Mouse (Mus musculus) liver, embryonic 11.5 days (tissue): ENCODE results near the gene Nup160. TPM values are rescaled to one million over a fixed set of nuclear protein-coding genes. Genes with fewer than 3 reads are reported as not detected.

Experiments used
- ATAC-seq: fragments of 200-750 bp; cut with Nextera tagmentation; replicated peaks from 2 replicates; pipeline ENCODE4 v1.8.0; 2017; ENCODE audit warnings: moderate number of reproducible peaks, mild to moderate bottlenecking, moderate TSS enrichment, moderate library complexity; ENCODE audit not compliant: low FRiP score
- DNase-seq: peaks from one replicate; pipeline ENCODE4 v3.0.0-alpha.2; 2017; ENCODE audit warnings: low spot score
- H3K27ac ChIP-seq: fragments of 300-500 bp; sonication (generic); 2 replicates; pipeline ENCODE4 v1.5.1; 2014; ENCODE audit warnings: mild to moderate bottlenecking, low read depth, low read length, control low read depth
- H3K27me3 ChIP-seq: fragments of 300-500 bp; sonication (generic); replicated peaks from 2 replicates; pipeline ENCODE4 v1.6.1; 2014; ENCODE audit warnings: low read length, mixed read lengths; ENCODE audit not compliant: control insufficient read depth, insufficient read depth
- H3K36me3 ChIP-seq: fragments of 300-500 bp; sonication (generic); 2 replicates; pipeline ENCODE4 v1.6.1; 2014; ENCODE audit warnings: mild to moderate bottlenecking, low read length, moderate library complexity, mixed read lengths; ENCODE audit not compliant: control insufficient read depth, insufficient read depth
- H3K4me1 ChIP-seq: fragments of 300-500 bp; sonication (generic); replicated peaks from 2 replicates; pipeline ENCODE4 v1.6.1; 2014; ENCODE audit warnings: low read length, mixed read lengths; ENCODE audit not compliant: control insufficient read depth, insufficient read depth
- H3K4me2 ChIP-seq: fragments of 300-500 bp; sonication (generic); 2 replicates; pipeline ENCODE4 v1.6.1; 2014; ENCODE audit warnings: mild to moderate bottlenecking, control low read depth, moderate library complexity
- H3K4me3 ChIP-seq: fragments of 300-500 bp; sonication (generic); 2 replicates; pipeline ENCODE4 v1.5.1; 2014; ENCODE audit warnings: low read depth, low read length, control low read depth
- H3K9ac ChIP-seq: fragments of 300-500 bp; sonication (generic); 2 replicates; pipeline ENCODE4 v1.6.1; 2014; ENCODE audit warnings: low read depth, low read length, control low read depth
- H3K9me3 ChIP-seq: fragments of 300-500 bp; sonication (generic); 2 replicates; pipeline ENCODE4 v1.6.1; 2016; ENCODE audit warnings: low read length, inconsistent platforms, mixed read lengths; ENCODE audit not compliant: control insufficient read depth
- WGBS: fragments of 180-500 bp; shearing (Covaris S2); extraction: QIAGEN DNeasy Blood & Tissue Kit; methylation state at CpG from one replicate; pipeline ENCODE4 v1.1.7; 2014; 5-methylcytosine and 5-hydroxymethylcytosine counted together
- polyA plus RNA-seq: library from polyadenylated mRNA; unstranded; fragments of >200 nt; fragmentation: Nextera tagmentation; extraction: Ambion mirVana; gene quantifications from 2 replicates; pipeline ENCODE4 v1.2.1, GENCODE M21; 2014

The Nup160 gene
- polyA plus RNA-seq, 1 experiment from 2014 or later, result 88.0 TPM

DNA sequence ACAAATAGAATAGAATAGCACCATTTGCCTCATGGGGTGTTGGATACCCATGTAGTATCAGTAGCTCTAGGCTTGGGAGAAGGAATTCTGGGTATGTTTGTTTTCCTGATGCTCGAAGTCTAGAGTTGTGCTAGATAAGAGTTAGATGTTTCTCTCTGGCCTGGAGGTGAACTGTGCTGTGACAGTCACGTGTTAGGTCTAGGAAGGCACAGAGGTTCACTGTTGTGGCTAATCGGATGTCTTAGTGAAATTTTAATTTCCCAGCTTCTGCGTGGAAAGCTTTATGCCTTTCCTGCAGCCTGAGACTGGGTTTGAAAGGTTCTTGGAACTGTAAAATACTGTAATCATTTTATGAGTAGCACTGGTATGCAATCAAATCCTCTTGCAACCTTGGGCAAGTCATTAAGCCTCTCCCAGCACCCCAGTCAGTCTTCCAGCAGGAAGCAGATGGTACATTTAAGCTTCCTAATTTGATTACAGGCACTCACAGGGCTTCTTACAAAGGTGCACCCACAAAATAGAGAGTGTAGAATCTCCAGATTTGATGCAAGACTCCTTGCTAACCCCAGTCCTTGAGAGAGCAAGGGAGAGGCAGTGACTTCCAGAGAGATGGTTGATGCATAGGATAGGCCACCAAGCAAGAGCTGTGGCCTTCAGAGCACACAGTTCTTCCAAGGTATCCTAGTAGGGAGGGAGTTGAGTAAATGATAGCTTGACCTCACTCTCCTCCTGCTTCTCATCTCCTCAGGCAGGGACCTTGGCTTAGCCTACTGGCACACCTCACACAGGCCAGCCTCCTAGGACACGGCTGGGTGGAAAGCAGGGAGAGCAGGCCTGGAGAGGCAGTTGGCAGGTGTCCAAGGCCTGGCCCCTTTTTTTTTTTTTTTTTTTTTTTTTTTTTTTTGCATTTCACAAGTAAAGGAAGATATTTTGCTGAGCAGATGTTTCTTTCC, 37.0 kb upstream of the Nup160 start:
- DNase-seq (no peak), ATAC-seq (no peak)
- H3K9me3 ChIP-seq, result no peaks in the 10 kb centered on the region
- H3K36me3 ChIP-seq, result no peaks in the 10 kb centered on the region
- WGBS, result 58% methylated on average over 5 of the region's 5 CpGs
- no peak overlapping the region for H3K4me3 ChIP-seq
- no peak overlapping the region; the same call in 1 of the 2 replicates for H3K4me2 ChIP-seq
- no peak overlapping the region for H3K9ac ChIP-seq
- H3K27ac ChIP-seq, result no peak overlapping the region
- no peaks in the 10 kb centered on the region for H3K27me3 ChIP-seq
- peaks cover 26% of the 10 kb centered on the region for H3K4me1 ChIP-seq

DNA sequence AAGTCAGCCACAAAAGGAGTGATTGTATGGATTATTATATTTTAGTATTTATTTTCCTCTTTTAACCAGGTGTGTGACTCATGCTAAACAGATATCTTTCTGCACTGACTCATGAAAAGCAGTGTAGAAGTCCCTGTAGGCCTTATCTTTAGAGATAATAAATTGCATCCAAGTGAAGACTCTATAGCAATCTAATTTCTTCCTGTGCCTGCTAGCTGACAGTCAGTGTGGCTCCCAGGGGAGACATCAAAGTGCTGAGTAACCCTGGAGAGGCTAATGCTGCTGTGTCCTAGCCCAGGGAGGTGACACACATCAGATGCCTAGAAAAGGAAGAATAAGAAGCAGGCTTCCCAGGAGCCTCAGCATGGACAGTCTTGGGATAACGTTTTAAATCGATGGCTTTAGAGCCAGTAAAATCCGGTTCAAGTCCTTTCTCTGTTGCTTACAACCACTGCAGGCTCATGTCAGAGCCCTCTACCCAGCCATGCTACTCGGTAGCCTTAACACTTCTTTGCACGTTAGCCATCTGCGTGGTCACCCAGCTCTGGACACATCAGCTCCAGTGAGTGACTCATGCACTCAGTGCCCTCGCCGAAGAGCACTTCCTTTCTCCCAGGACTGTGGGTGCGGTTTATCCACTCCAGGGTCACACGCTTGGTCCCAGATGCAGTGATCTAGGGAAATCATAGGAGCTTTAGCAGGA, 35.9 kb upstream of the Nup160 start:
- WGBS, result 59% methylated on average over 10 of the region's 10 CpGs
- Histone ChIP-seq H3K9me3 (no peaks in the 10 kb centered on the region), H3K4me2 (no peak overlapping the region), H3K4me1 (peaks cover 26% of the 10 kb centered on the region), H3K9ac (no peak overlapping the region), H3K27me3 (no peaks in the 10 kb centered on the region), H3K27ac (no peak overlapping the region), H3K4me3 (no peak overlapping the region), H3K36me3 (no peaks in the 10 kb centered on the region)
- peak; percentile 50 for ATAC-seq
- no peak for DNase-seq

DNA sequence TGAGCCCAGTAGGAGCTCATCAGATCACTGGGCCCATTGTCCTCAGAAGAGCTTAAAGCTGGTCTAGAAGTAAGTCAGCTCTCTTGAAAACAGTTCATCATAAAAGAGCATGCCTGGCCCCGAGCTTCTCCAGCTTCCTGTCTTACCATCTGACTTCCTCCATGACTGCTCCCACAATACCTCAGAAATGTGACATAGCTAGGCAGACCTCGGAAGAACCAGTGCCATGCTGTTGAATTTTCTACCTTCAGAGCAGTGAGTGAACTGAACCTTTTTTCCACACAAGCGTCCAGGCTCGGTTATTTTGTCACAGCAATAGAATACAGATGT, 35.3 kb upstream of the Nup160 start:
- no peak for DNase-seq
- Histone ChIP-seq H3K9me3 (no peaks in the 10 kb centered on the region), H3K4me3 (no peak overlapping the region), H3K4me2 (no peak overlapping the region), H3K36me3 (no peaks in the 10 kb centered on the region), H3K27ac (no peak overlapping the region), H3K9ac (no peak overlapping the region), H3K27me3 (no peaks in the 10 kb centered on the region), H3K4me1 (peaks cover 26% of the 10 kb centered on the region)
- no peak for ATAC-seq
- whole genome bisulfite sequencing, result 70% methylated on average over 4 of the region's 4 CpGs

DNA sequence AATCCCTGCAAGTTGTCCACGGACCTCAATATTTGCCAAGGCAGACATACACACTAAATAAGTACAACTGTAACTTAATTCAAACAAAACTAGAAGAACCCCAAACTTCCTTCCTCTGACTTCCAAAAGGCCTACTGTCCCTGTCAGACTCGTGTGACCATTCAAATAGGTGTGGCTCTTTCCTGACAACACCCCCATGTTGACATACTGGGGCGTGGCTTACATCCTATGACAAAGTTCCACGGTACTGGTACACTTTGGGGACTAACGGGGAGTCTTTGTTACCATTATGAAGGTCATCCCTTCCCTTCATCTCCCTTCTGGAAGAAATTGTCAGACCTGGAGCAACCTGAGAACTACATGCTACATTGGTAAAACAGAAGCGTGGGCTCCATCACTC, 29.9 kb upstream of the Nup160 start:
- no peak overlapping the region for H3K4me3 ChIP-seq
- DNase-seq (no peak), ATAC-seq (no peak)
- no peaks in the 10 kb centered on the region for H3K36me3 ChIP-seq
- no peaks in the 10 kb centered on the region for H3K9me3 ChIP-seq
- H3K4me2 ChIP-seq, result no peak overlapping the region
- no peak overlapping the region for H3K27ac ChIP-seq
- H3K4me1 ChIP-seq, result no peaks in the 10 kb centered on the region
- H3K27me3 ChIP-seq, result no peaks in the 10 kb centered on the region
- H3K9ac ChIP-seq, result no peak overlapping the region
- WGBS, result 70% methylated on average over 6 of the region's 6 CpGs

GRCm38 (mm10) chr2:90649405-90649804, 27.6 kb upstream of the Nup160 start:
- no peak for ATAC-seq
- Histone ChIP-seq H3K36me3 (no peaks in the 10 kb centered on the region), H3K4me1 (no peaks in the 10 kb centered on the region), H3K27ac (no peak overlapping the region), H3K9ac (no peak overlapping the region), H3K27me3 (no peaks in the 10 kb centered on the region), H3K4me3 (no peak overlapping the region), H3K4me2 (no peak overlapping the region), H3K9me3 (no peaks in the 10 kb centered on the region)
- DNase-seq, result no peak
- 87% methylated on average over 3 of the region's 3 CpGs for WGBS

DNA sequence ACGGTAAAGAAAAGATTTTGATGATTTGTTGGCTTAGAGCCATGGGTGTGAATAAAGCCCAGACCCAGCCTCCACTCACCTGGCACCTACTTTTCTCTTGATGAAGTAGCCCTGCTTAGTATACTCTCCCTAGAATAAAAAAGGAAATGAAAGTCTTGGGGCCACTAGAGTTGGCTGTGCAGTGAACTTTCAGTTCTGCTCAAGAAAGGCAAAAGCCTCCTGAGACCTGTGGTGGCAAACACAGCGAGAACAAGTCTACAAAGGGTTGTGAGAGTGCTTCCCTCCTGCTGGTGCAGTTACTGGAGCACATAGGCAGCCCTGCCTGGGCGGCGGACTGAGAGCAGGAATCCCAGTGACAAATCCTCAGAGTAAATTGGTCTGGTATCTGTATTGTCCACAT, 27.1 kb upstream of the Nup160 start:
- Histone ChIP-seq H3K36me3 (no peaks in the 10 kb centered on the region), H3K9me3 (no peaks in the 10 kb centered on the region), H3K27ac (no peak overlapping the region), H3K27me3 (no peaks in the 10 kb centered on the region), H3K4me1 (no peaks in the 10 kb centered on the region), H3K4me2 (no peak overlapping the region), H3K9ac (no peak overlapping the region), H3K4me3 (no peak overlapping the region)
- ATAC-seq (no peak), DNase-seq (no peak)
- WGBS, result 69% methylated on average over 4 of the region's 4 CpGs

DNA sequence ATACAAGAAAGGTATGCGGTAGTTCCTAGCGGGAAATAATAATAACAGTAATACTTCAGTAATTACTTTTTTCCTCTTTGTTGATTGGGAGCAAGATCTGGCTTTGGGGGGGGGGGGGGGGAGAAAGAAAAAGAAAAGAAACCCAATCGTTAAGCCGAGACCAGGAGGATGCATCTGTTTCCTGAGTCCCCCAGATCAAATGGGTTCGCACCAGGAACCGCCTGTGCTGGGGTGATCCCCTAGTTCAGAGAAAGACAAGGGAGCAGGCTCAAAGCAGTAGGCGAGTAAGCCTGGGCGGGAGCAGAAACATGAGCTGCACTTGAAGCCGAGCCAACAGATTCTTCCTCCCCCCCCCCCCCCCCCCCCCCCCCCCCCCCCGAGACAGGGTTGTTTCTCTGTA, 24.9 kb upstream of the Nup160 start:
- H3K36me3 ChIP-seq, result no peaks in the 10 kb centered on the region
- no peak overlapping the region for H3K4me3 ChIP-seq
- H3K27me3 ChIP-seq, result no peaks in the 10 kb centered on the region
- H3K9ac ChIP-seq, result no peak overlapping the region
- no peak for ATAC-seq
- DNase-seq, result no peak
- no peaks in the 10 kb centered on the region for H3K4me1 ChIP-seq
- H3K9me3 ChIP-seq, result no peaks in the 10 kb centered on the region
- H3K27ac ChIP-seq, result no peak overlapping the region
- H3K4me2 ChIP-seq, result no peak overlapping the region
- WGBS, result 58% methylated on average over 9 of the region's 10 CpGs

GRCm38 (mm10) chr2:90652993-90653392, 24.0 kb upstream of the Nup160 start:
- 61% methylated on average over 4 of the region's 4 CpGs for WGBS
- DNase-seq (no peak), ATAC-seq (no peak)
- no peaks in the 10 kb centered on the region for H3K4me1 ChIP-seq
- no peaks in the 10 kb centered on the region for H3K9me3 ChIP-seq
- no peak overlapping the region for H3K4me3 ChIP-seq
- H3K27me3 ChIP-seq, result no peaks in the 10 kb centered on the region
- no peaks in the 10 kb centered on the region for H3K36me3 ChIP-seq
- H3K27ac ChIP-seq, result no peak overlapping the region
- H3K9ac ChIP-seq, result no peak overlapping the region
- H3K4me2 ChIP-seq, result no peak overlapping the region

DNA sequence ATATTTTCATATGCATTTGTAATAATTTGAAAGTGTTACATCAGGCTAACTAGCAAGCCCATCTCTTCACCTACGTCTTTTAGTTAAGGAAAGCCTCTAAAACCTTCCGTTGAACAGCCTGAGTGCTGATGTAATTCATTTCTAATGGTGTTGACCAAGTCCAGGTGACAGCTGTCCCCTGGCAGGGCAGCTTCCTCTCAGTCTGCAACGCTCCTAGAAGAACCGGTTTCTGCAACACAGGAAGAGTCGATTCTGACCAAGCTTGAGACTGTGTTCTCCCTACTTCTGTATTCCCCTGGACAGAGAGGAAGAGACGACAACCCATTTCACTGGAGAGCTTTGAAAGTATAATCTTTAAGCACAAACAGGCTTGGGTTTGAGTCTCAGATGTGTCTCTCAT, 21.6 kb upstream of the Nup160 start:
- DNase-seq (no peak), ATAC-seq (no peak)
- WGBS, result 56% methylated on average over 6 of the region's 6 CpGs
- Histone ChIP-seq H3K27ac (no peak overlapping the region), H3K9me3 (no peaks in the 10 kb centered on the region), H3K9ac (no peak overlapping the region), H3K27me3 (no peaks in the 10 kb centered on the region), H3K4me3 (no peak overlapping the region), H3K4me2 (no peak overlapping the region), H3K4me1 (peaks cover 11% of the 10 kb centered on the region), H3K36me3 (no peaks in the 10 kb centered on the region)
